Mouse (Mus musculus) urinary bladder, postnatal 0 days (tissue): ENCODE results near the gene Cdr2. TPM values are rescaled to one million over a fixed set of nuclear protein-coding genes. Genes with fewer than 3 reads are reported as not detected.

Experiments used
- polyA plus RNA-seq: library from polyadenylated mRNA; unstranded; fragments of >200 nt; fragmentation: Nextera tagmentation; extraction: Ambion mirVana; gene quantifications from 2 replicates; pipeline ENCODE4 v1.2.1, GENCODE M21; 2015

Gene Cdr2
- 16.9 and 21.1 TPM in 2 replicates for polyA plus RNA-seq

GRCm38 (mm10) chr7:120982200-120982841, at the start of gene Cdr2, which contains the start of gene Mfsd13b:
Gene Cdr2 (minus strand): TSS chr7:120982312.
Gene Mfsd13b (plus strand): TSS chr7:120982509.

GRCm38 (mm10) chr7:120917592-120918461, 64.3 kb downstream of the Cdr2 start, which contains the start of gene Polr3e:
Gene Polr3e (plus strand): TSS chr7:120917744.

Other genes starting within 250 kb of the Cdr2 start
- gene Vwa3a, start 243.0 kb downstream of the Cdr2 start, polyA plus RNA-seq: 0.19 and 0.28 TPM in 2 replicates
- gene Gm5737, start 169.9 kb downstream of the Cdr2 start, polyA plus RNA-seq: not detected in 2 replicates
- 67.5 and 82.6 TPM in 2 replicates for gene Eef2k, start 139.5 kb downstream of the Cdr2 start, polyA plus RNA-seq
- gene Polr3e, start 64.6 kb downstream of the Cdr2 start, polyA plus RNA-seq: 17.8 and 19.1 TPM in 2 replicates
- gene Mfsd13b, start 197 bp upstream of the Cdr2 start, polyA plus RNA-seq: 0.59 and 0.92 TPM in 2 replicates
- 80.5 and 90.2 TPM in 2 replicates for gene Mettl9, start 52.1 kb upstream of the Cdr2 start, polyA plus RNA-seq
- 2.9 and 7.4 TPM in 2 replicates for gene Igsf6, start 92.3 kb upstream of the Cdr2 start, polyA plus RNA-seq
- gene Otoa, start 99.3 kb upstream of the Cdr2 start, polyA plus RNA-seq: 0.28 and 0.60 TPM in 2 replicates